Mouse (Mus musculus) brain, adult 2 months (tissue): ENCODE results near the gene Fgfr2.
A peak's percentile ranks its signal among the peaks of the same experiment; 100 is the strongest.

Experiments used
- DNase-seq: peaks from one replicate; pipeline ENCODE4 v3.0.0; 2011; ENCODE audit warnings: low read depth, low spot score

Fgfr2 gene

GRCm38 (mm10) chr7:130118726-130119125 lies 3004.4 kb downstream of the Fgfr2 start:
- DNase-seq = no peak

DNA sequence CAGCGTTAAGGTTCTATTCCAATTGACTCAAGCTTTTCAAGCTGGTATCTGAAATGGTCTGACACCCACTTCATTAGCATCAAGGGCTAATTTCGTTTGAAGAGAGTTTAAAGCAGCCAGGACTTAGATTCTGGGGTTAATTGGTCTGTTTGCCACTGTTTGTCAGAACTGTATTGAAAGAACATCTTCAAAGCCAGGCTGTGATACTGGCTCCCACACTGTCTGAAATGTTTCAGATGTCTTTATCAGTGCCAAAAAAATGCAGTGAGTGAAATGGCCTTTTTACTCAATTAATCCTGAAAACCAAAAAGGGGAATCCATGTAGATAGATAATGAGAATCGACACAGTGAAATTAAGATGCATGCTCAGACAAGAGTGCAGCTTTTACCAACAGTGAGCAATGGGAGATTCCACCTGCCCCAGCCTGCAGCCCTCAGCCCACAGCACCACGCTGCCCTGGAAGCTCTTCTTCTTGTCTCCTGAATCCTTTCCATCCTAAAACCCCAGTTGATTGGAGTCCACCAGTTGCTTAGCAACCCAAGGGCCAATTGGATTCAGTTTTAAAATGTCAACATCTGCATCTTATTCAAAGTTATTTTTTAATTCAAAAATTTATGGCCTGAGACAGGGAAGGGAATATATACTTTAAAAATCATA lies 3005.6 kb downstream of the Fgfr2 start:
- DNase-seq = peak; percentile 54

DNA sequence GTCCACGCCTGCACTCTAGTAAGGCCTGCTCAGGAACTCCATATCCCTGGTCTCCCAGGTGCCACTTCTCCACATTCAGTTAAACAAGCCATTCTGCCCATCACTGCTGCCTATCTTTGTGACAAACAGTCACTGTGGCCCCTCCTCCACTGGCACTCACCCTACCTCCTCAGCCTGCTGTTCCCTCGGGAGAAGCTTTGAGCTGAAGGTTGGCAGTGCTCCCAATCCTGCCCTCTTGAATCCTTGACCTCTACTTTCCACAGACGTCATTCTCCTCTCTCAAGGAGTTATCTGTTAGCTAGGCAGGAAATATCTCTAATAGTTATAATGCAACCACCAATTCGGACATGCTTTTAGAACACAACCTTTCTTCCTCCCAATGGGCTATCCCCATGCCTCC lies 3008.7 kb downstream of the Fgfr2 start:
- DNase-seq = no peak
